Mouse (Mus musculus): Measurements from ENCODE around the gene Ccdc149.

DNA sequence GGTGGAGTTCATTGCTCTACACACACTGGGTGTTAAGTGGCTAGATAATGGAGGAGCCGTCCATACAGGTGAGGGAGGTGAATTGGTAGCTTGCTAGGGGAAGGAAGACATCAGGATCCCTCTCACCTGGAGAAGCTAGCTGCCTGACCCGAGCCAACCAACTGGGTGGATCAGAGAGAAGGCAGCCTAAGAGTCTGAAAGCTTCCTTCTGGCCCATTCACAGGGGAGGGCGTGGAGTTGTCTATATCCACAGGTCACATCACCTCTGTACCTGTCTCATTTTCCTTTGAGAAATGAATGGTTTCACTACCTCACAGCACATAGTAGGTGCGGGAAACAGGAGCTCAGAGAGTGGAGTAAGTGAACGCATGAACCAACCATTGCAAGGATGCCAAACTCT, 770 bp downstream of the Ccdc149 start:
- TF ChIP-seq CTCF (IDR thresholded peaks at IDR 0.05 in 2 of 3, conservative IDR thresholded peaks at IDR 0.05 in 1 of 3; ENCODE audit: control insufficient read depth in 1 of 3, insufficient read depth in 1 of 3, low read depth in 2 of 3, low read length in 3 of 3, poor library complexity in 1 of 3, severe bottlenecking in 1 of 3) (no peak), ZC3H11A (IDR thresholded peaks at IDR 0.05; ENCODE audit: low read depth, low read length) (no peak), POLR2A (IDR thresholded peaks at IDR 0.05; ENCODE audit: control insufficient read depth in 1 of 2, insufficient read depth in 1 of 2, low read depth in 1 of 2, low read length in 2 of 2, poor library complexity in 1 of 2) (no peak), ELF1 (IDR thresholded peaks at IDR 0.05; ENCODE audit: low read depth, low read length) (no peak), ZNF384 (IDR thresholded peaks at IDR 0.05; ENCODE audit: low read depth, low read length) (no peak), EP300 (IDR thresholded peaks at IDR 0.05; ENCODE audit: low read depth in 1 of 2, low read length in 2 of 2) (no peak), KAT2A (conservative IDR thresholded peaks at IDR 0.05; ENCODE audit: low read depth, low read length) (no peak), POLR2AphosphoS5 (IDR thresholded peaks at IDR 0.05; ENCODE audit: borderline replicate concordance, low read depth, low read length) (no peak), USF1 (IDR thresholded peaks at IDR 0.05; ENCODE audit: low read depth, low read length) (no peak), MYC (IDR thresholded peaks at IDR 0.05; ENCODE audit: low read depth, low read length) (no peak), MYB (IDR thresholded peaks at IDR 0.05; ENCODE audit: low read depth, low read length) (no peak)

All from MEL (cell line).